Mouse (Mus musculus): Measurements from ENCODE around the gene Cd3g. TPM values are rescaled to one million over a fixed set of nuclear protein-coding genes. Genes with fewer than 3 reads are reported as not detected.

The Cd3g gene
- polyA plus RNA-seq, 1 experiment from 2014 or later: 0.63 TPM

- no peak for TF ChIP-seq EP300 (IDR thresholded peaks at IDR 0.05)
- TF ChIP-seq CTCF (IDR thresholded peaks at IDR 0.05): no peak
These were observed 20.0 kb upstream of the Cd3g start for GRCm38 (mm10) chr9:45000249-45000648.

GRCm38 (mm10) chr9:44999776-45000175 is 19.5 kb upstream of the Cd3g start:
- WGBS: 65% methylated on average over 5 of the region's 5 CpGs
- TF ChIP-seq CTCF (IDR thresholded peaks at IDR 0.05): no peak
- TF ChIP-seq EP300 (IDR thresholded peaks at IDR 0.05): no peak

More at GRCm38 (mm10) chr9:45000249-45000648, 20.0 kb upstream of the Cd3g start:
- no peaks in the 10 kb centered on the region for H3K36me3 ChIP-seq (ENCODE audit: insufficient read depth, low read length)
- DNase-seq (ENCODE audit: low spot score): no peak
- H3K9ac ChIP-seq (replicated peaks; ENCODE audit: low read depth): no peak overlapping the region
- H3K9me3 ChIP-seq (ENCODE audit: low read length): no peaks in the 10 kb centered on the region
- 48% methylated on average over 3 of the region's 3 CpGs for WGBS
- H3K4me2 ChIP-seq (replicated peaks; ENCODE audit: low read depth, low read length): no peak overlapping the region
- no peaks in the 10 kb centered on the region for H3K4me1 ChIP-seq (ENCODE audit: insufficient read depth, low read depth, low read length)
- H3K27ac ChIP-seq (ENCODE audit: low read length): no peak overlapping the region
- ATAC-seq: no peak
- H3K4me3 ChIP-seq (ENCODE audit: low read depth, low read length): no peak overlapping the region
- H3K27me3 ChIP-seq (replicated peaks; ENCODE audit: insufficient read depth, low read length): no peaks in the 10 kb centered on the region

DNA sequence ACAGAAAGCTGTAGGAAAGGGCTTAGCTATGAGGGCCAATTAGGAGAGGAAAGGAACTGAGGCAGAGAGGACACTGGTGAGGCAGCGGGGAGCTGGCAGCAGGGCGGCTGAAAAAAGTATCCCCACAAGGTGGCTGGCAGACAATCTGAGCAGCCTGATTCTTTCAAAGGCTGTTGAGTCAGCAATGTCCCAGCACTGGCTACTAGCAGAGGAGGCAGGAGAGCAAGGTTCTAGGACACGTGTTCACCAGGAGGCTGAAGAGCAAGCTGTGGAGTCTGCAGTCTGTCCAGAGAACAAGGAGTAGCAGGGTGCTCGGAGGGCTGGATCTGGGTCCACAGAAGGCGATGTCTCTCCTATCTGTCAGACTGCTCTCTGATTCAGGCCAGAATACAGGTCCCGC is 18.9 kb upstream of the Cd3g start:
- H3K4me1 ChIP-seq (ENCODE audit: insufficient read depth, low read depth, low read length): no peaks in the 10 kb centered on the region
- no peak overlapping the region for H3K27ac ChIP-seq (ENCODE audit: low read length)
- no peaks in the 10 kb centered on the region for H3K36me3 ChIP-seq (ENCODE audit: insufficient read depth, low read length)
- H3K4me2 ChIP-seq (replicated peaks; ENCODE audit: low read depth, low read length): no peak overlapping the region
- 49% methylated on average over 6 of the region's 6 CpGs for WGBS
- no peak overlapping the region for H3K9ac ChIP-seq (replicated peaks; ENCODE audit: low read depth)
- no peaks in the 10 kb centered on the region for H3K9me3 ChIP-seq (ENCODE audit: low read length)
- DNase-seq (ENCODE audit: low spot score) (no peak), ATAC-seq (no peak)
- no peaks in the 10 kb centered on the region for H3K27me3 ChIP-seq (replicated peaks; ENCODE audit: insufficient read depth, low read length)
- no peak overlapping the region for H3K4me3 ChIP-seq (ENCODE audit: low read depth, low read length)
- TF ChIP-seq CTCF (IDR thresholded peaks at IDR 0.05): no peak
- TF ChIP-seq EP300 (IDR thresholded peaks at IDR 0.05): no peak

More at GRCm38 (mm10) chr9:44999776-45000175, 19.5 kb upstream of the Cd3g start:
- no peak overlapping the region for H3K4me2 ChIP-seq (replicated peaks; ENCODE audit: low read depth, low read length)
- no peak overlapping the region for H3K4me3 ChIP-seq (ENCODE audit: low read depth, low read length)
- H3K27ac ChIP-seq (ENCODE audit: low read length): no peak overlapping the region
- ATAC-seq: no peak
- H3K4me1 ChIP-seq (ENCODE audit: insufficient read depth, low read depth, low read length): no peaks in the 10 kb centered on the region
- DNase-seq (ENCODE audit: low spot score): no peak
- H3K27me3 ChIP-seq (replicated peaks; ENCODE audit: insufficient read depth, low read length): no peaks in the 10 kb centered on the region
- no peak overlapping the region for H3K9ac ChIP-seq (replicated peaks; ENCODE audit: low read depth)
- no peaks in the 10 kb centered on the region for H3K36me3 ChIP-seq (ENCODE audit: insufficient read depth, low read length)
- no peaks in the 10 kb centered on the region for H3K9me3 ChIP-seq (ENCODE audit: low read length)

DNA sequence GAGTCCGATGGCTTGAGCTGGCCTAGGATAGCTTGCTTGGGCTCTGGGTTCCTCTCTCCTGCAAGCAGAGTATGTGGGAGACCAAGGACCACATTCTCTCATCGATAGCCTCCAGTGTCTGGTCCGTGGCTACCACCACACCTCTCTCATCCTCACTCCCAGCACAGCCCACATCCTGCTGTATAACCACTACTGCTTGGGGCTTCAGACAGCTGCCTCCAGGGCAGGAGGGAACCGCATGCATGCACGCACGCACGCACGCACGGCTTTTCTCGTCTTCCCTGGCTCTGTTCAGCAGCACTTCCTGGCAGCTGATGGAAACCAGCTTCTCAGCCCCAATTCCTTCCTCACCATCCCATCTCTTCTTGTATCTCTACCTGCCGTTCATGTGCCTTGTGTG is 17.9 kb upstream of the Cd3g start:
- no peak overlapping the region for H3K9ac ChIP-seq (replicated peaks; ENCODE audit: low read depth)

DNA sequence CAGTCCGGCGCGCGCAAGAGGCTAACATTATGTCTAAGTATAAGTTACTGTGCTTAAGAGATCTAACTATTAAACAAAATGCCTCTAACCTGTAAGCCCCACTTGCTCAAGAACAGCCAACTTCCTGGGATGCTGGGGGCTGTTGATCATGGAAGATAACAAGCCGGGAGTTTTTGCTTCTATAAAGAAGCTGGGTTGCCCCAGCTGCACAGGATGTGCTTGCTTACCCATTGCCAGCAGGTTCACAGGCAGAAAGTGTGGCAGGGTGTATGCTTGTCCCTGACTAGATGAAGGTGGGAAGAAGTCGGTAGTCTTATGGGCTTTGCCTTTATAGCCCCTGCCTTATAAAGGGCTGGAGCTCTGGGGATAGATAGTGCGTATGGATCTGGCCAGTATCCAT is 16.4 kb upstream of the Cd3g start:
- Histone ChIP-seq H3K27me3 (replicated peaks; ENCODE audit: insufficient read depth, low read length) (no peaks in the 10 kb centered on the region), H3K4me3 (ENCODE audit: low read depth, low read length) (no peak overlapping the region), H3K9me3 (ENCODE audit: low read length) (no peaks in the 10 kb centered on the region), H3K9ac (replicated peaks; ENCODE audit: low read depth) (no peak overlapping the region), H3K36me3 (ENCODE audit: insufficient read depth, low read length) (no peaks in the 10 kb centered on the region), H3K27ac (ENCODE audit: low read length) (no peak overlapping the region), H3K4me2 (replicated peaks; ENCODE audit: low read depth, low read length) (no peak overlapping the region), H3K4me1 (ENCODE audit: insufficient read depth, low read depth, low read length) (no peaks in the 10 kb centered on the region)
- TF ChIP-seq CTCF (IDR thresholded peaks at IDR 0.05): no peak
- 94% methylated on average over 7 of the region's 7 CpGs for WGBS
- ATAC-seq (no peak), DNase-seq (ENCODE audit: low spot score) (no peak)

More for the DNA sequence above, 17.9 kb upstream of the Cd3g start:
- Histone ChIP-seq H3K27ac (ENCODE audit: low read length) (no peak overlapping the region), H3K4me3 (ENCODE audit: low read depth, low read length) (no peak overlapping the region), H3K4me1 (ENCODE audit: insufficient read depth, low read depth, low read length) (no peaks in the 10 kb centered on the region), H3K9me3 (ENCODE audit: low read length) (no peaks in the 10 kb centered on the region), H3K27me3 (replicated peaks; ENCODE audit: insufficient read depth, low read length) (no peaks in the 10 kb centered on the region), H3K36me3 (ENCODE audit: insufficient read depth, low read length) (no peaks in the 10 kb centered on the region), H3K4me2 (replicated peaks; ENCODE audit: low read depth, low read length) (no peak overlapping the region)
- TF ChIP-seq EP300 (IDR thresholded peaks at IDR 0.05) (no peak), CTCF (IDR thresholded peaks at IDR 0.05) (no peak)
- WGBS: 70% methylated on average over 11 of the region's 11 CpGs
- ATAC-seq: no peak
- DNase-seq (ENCODE audit: low spot score): no peak

DNA sequence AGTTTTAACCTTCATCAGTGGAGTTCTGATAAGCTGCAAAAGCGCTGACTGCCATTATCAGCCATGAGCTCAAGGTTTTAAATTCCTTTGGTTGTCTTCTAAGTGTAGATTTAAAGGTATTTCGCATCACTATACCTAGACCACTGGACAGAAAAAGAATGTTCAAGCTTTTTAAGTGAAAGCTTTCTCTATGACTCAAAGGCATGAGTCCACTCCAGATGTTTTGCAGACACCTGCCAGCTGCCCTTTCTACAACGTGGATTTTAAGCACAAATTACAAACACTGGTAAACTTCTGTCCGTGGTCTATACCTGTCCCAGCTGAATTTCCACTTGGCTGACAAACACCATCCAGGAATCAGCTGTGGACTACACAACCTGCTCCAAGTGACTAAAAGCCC is 14.7 kb upstream of the Cd3g start:
- no peaks in the 10 kb centered on the region for H3K4me1 ChIP-seq (ENCODE audit: insufficient read depth, low read depth, low read length)
- WGBS: 61% methylated on average over 4 of the region's 4 CpGs
- H3K27ac ChIP-seq (ENCODE audit: low read length): no peak overlapping the region
- no peak overlapping the region for H3K9ac ChIP-seq (replicated peaks; ENCODE audit: low read depth)
- no peak overlapping the region for H3K4me2 ChIP-seq (replicated peaks; ENCODE audit: low read depth, low read length)
- no peaks in the 10 kb centered on the region for H3K27me3 ChIP-seq (replicated peaks; ENCODE audit: insufficient read depth, low read length)
- no peak overlapping the region for H3K4me3 ChIP-seq (ENCODE audit: low read depth, low read length)
- ATAC-seq (no peak), DNase-seq (ENCODE audit: low spot score) (no peak)
- no peaks in the 10 kb centered on the region for H3K9me3 ChIP-seq (ENCODE audit: low read length)
- no peaks in the 10 kb centered on the region for H3K36me3 ChIP-seq (ENCODE audit: insufficient read depth, low read length)
- TF ChIP-seq CTCF (IDR thresholded peaks at IDR 0.05): no peak
- TF ChIP-seq EP300 (IDR thresholded peaks at IDR 0.05): no peak

GRCm38 (mm10) chr9:44993268-44993667 is 13.0 kb upstream of the Cd3g start:
- ATAC-seq: no peak
- Histone ChIP-seq H3K4me3 (ENCODE audit: low read depth, low read length) (no peak overlapping the region), H3K36me3 (ENCODE audit: insufficient read depth, low read length) (no peaks in the 10 kb centered on the region), H3K9ac (replicated peaks; ENCODE audit: low read depth) (no peak overlapping the region), H3K4me2 (replicated peaks; ENCODE audit: low read depth, low read length) (no peak overlapping the region), H3K4me1 (ENCODE audit: insufficient read depth, low read depth, low read length) (no peaks in the 10 kb centered on the region), H3K27me3 (replicated peaks; ENCODE audit: insufficient read depth, low read length) (no peaks in the 10 kb centered on the region), H3K27ac (ENCODE audit: low read length) (no peak overlapping the region), H3K9me3 (ENCODE audit: low read length) (no peaks in the 10 kb centered on the region)
- TF ChIP-seq CTCF (IDR thresholded peaks at IDR 0.05) (no peak), EP300 (IDR thresholded peaks at IDR 0.05) (no peak)
- DNase-seq (ENCODE audit: low spot score): no peak
- 71% methylated on average over 2 of the region's 2 CpGs for WGBS

All from lung, postnatal 0 days (tissue).